Mouse (Mus musculus): ENCODE results near the gene Lmo4.

DNA sequence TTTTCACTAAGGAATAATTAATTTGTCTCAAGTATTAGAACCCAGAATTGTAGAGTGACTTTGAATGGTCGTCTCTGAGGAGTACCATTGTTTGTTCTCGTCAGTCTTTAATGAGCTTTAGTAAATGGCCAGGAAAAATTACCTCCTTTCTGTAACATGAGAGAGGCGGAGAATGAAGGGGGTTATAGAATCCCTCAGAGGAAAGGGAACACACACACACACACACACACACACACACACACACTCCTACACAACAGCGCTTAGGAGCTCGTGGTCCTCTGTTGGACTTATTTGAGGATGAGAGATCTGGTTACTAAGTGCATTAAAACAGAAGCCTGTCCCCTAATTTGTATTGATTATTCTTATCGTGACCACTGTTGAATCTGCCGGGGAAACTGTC, 19.6 kb upstream of the Lmo4 start:
- TF ChIP-seq POLR2A (IDR thresholded peaks at IDR 0.05; ENCODE audit: extremely low read depth, insufficient read depth, low read length) (no peak), CTCF (IDR thresholded peaks at IDR 0.05; ENCODE audit: extremely low read depth, insufficient read depth, low read length) (no peak)
